Mouse (Mus musculus) heart, embryonic 15.5 days (tissue): ENCODE measurements around the gene Gjb5. TPM values are rescaled to one million over a fixed set of nuclear protein-coding genes. Genes with fewer than 3 reads are reported as not detected.

Experiments
- ATAC-seq: fragments of 200-750 bp; cut with Nextera tagmentation; replicated peaks from 2 replicates; pipeline ENCODE4 v1.8.0; 2017; ENCODE audit warnings: low read depth, moderate TSS enrichment; ENCODE audit not compliant: insufficient number of reproducible peaks, insufficient read depth, low FRiP score
- H3K27ac ChIP-seq: fragments of 300-500 bp; sonication (generic); 2 replicates; pipeline ENCODE4 v1.5.1; 2015; ENCODE audit warnings: mild to moderate bottlenecking, inconsistent platforms
- H3K27me3 ChIP-seq: fragments of 300-500 bp; sonication (generic); 2 replicates; pipeline ENCODE4 v1.6.1; 2015; ENCODE audit warnings: inconsistent platforms
- H3K36me3 ChIP-seq: fragments of 300-500 bp; sonication (generic); 2 replicates; pipeline ENCODE4 v1.6.1; 2015; ENCODE audit warnings: mild to moderate bottlenecking, inconsistent platforms
- H3K4me1 ChIP-seq: fragments of 300-500 bp; sonication (generic); replicated peaks from 2 replicates; pipeline ENCODE4 v1.6.1; 2015; ENCODE audit warnings: inconsistent platforms
- H3K4me2 ChIP-seq: fragments of 300-500 bp; sonication (generic); 2 replicates; pipeline ENCODE4 v1.6.1; 2015; ENCODE audit warnings: inconsistent platforms, mild to moderate bottlenecking, moderate library complexity
- H3K4me3 ChIP-seq: fragments of 300-500 bp; sonication (generic); 2 replicates; pipeline ENCODE4 v1.5.1; 2015; ENCODE audit warnings: mild to moderate bottlenecking, inconsistent platforms
- H3K9ac ChIP-seq: fragments of 300-500 bp; sonication (generic); 2 replicates; pipeline ENCODE4 v1.6.1; 2015; ENCODE audit warnings: mild to moderate bottlenecking, inconsistent platforms
- H3K9me3 ChIP-seq: fragments of 300-500 bp; sonication (generic); replicated peaks from 2 replicates; pipeline ENCODE4 v1.6.1; 2016; ENCODE audit warnings: inconsistent platforms
- WGBS: fragments of 180-500 bp; shearing (Covaris S2); methylation state at CpG from one replicate; pipeline ENCODE4 v1.1.7; 2015; ENCODE audit warnings: mixed read lengths; 5-methylcytosine and 5-hydroxymethylcytosine counted together
- polyA plus RNA-seq: library from polyadenylated mRNA; unstranded; fragments of >200 nt; fragmentation: Nextera tagmentation; extraction: Ambion mirVana; gene quantifications from 2 replicates; pipeline ENCODE4 v1.2.1, GENCODE M21; 2015

Gene Gjb5
- 0.34 and 0.39 TPM in 2 replicates for polyA plus RNA-seq

DNA sequence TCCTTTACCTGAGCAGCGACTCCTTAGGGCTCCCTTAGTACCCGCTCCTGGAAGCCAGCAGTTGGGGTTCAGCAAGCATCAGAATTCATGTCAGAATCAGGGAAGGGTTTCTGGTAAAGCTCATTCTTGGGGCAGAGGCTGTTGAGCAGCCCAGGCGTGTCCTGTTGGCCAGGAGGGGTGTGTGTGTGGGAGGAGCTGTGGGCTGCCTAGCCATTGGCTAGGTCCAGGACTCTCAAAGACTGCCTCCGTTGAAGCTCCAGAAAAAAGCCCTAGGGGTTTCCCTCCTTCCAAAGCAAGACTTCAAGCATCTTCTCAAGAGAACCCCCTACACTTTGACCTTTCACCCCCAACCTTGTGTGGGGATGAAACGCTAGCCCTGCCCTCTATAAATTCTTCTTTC, at the start of gene Gjb5:
Gjb5 (minus strand) TSS at position 164 of the 400 bp plus-strand sequence.
- 26% methylated on average over 5 of the region's 5 CpGs for WGBS
- Histone ChIP-seq H3K36me3 (no peaks in the 10 kb centered on the region), H3K27me3 (peaks cover 12% of the 10 kb centered on the region; the same call in 1 of the 2 replicates), H3K9ac (no peak within 1 kb of the TSS), H3K9me3 (no peaks in the 10 kb centered on the region), H3K27ac (no peak within 1 kb of the TSS), H3K4me2 (no peak within 1 kb of the TSS), H3K4me1 (peaks cover 17% of the 10 kb centered on the region), H3K4me3 (no peak within 1 kb of the TSS)
- no peak for ATAC-seq

DNA sequence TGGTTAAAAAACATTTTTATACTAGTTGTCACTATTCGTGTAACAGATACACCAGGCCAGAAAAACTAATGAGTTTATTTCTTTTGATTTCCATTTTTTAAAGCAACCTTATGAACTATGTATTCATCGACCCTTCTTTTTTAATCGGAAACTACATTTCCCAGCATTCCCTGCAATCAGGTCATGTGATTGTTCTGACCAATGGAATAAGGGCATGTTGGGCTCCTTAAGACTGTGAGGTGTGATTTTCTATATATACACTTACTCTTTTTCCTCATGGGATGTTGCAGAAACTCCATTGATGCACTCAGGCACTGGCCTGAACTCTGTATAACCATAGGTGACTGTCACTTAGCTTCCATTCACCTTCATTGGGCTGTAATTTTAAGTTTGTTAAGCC, 44.6 kb upstream of the Gjb5 start:
- no peaks in the 10 kb centered on the region; the same call in 1 of the 2 replicates for H3K4me1 ChIP-seq
- H3K4me2 ChIP-seq: no peak overlapping the region
- H3K4me3 ChIP-seq: no peak overlapping the region
- no peaks in the 10 kb centered on the region for H3K9me3 ChIP-seq
- no peak for ATAC-seq
- H3K27me3 ChIP-seq: 0 out of 2 replicates have a peak, but pooled peaks cover 2% of the 10 kb centered on the region
- 60% methylated on average over 3 of the region's 3 CpGs for WGBS
- H3K9ac ChIP-seq: no peak overlapping the region
- no peaks in the 10 kb centered on the region for H3K36me3 ChIP-seq
- no peak overlapping the region for H3K27ac ChIP-seq

DNA sequence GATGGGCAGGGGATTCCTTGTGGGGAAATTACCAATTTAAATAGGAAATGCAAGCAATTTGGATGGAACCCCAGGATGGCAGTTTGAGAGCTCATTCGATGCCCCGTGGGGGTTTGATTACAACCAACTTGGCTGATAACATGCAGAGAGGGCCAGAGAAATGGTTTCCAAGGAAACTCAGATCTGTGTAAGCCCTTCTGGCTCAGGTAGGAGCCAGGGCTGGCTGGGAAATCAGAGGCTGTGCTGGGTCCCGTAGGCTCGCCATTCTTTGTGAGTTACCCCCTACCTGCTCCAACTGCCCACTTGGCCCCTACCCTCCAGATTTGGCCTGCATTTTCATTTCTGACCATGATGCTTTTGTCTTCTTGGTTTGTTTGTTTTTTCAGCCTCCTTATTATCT, 44.2 kb upstream of the Gjb5 start:
- no peak overlapping the region for H3K27ac ChIP-seq
- ATAC-seq: no peak
- WGBS: 74% methylated on average over 4 of the region's 4 CpGs
- 0 out of 2 replicates have a peak, but pooled peaks cover 2% of the 10 kb centered on the region for H3K27me3 ChIP-seq
- no peak overlapping the region for H3K4me3 ChIP-seq
- H3K9ac ChIP-seq: no peak overlapping the region
- no peak overlapping the region for H3K4me2 ChIP-seq
- H3K4me1 ChIP-seq: no peaks in the 10 kb centered on the region; the same call in 1 of the 2 replicates
- H3K36me3 ChIP-seq: no peaks in the 10 kb centered on the region
- no peaks in the 10 kb centered on the region for H3K9me3 ChIP-seq

DNA sequence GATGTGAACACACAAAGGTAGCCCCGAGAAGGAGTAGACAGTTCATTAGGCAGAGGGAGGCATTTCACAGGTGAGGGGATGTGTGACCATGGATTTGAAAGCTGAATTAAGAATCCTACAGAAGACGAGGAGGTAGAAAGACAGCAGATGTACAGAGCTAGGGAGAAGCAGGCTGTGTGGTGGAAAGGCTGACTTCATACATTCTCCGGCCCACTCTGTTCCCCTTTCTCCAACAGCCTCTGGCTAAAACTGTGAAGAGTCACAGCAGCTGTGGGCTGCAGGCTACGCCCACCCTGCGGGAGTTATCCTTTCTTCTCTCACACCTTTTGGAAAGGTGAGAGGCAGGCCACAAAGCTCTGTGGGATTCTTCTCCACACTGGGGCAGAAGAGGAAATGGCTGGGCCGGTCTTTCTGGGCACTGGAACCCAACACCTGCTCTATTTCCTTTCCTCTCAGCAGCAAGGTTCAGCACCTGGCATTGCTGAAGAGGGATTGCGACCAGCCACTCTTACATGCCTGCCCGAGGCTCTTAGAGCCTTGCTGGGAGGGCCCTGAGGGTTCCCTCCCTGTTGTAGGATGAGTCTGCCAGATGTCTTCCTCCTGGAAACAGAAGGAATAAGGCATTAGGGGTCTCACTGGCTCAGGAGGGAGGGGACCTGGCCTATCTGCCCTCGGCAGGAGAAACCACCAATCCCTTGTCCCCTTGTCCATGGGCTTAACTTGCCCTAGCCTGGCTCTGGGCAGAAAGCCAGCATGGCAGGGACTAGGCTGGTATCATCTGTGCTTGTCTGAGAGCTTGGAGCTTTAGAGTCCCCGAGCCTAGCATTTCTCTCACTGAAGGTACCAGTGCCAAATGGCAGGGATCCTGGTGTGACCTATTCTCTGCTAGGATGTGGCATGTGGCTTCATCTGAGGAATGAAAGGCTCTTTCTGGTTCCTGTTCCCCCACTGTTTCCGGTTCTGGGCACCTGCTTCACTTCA, 42.5 kb upstream of the Gjb5 start:
- 37% methylated on average over 11 of the region's 11 CpGs for WGBS
- ATAC-seq: no peak
- no peak overlapping the region for H3K27ac ChIP-seq

DNA sequence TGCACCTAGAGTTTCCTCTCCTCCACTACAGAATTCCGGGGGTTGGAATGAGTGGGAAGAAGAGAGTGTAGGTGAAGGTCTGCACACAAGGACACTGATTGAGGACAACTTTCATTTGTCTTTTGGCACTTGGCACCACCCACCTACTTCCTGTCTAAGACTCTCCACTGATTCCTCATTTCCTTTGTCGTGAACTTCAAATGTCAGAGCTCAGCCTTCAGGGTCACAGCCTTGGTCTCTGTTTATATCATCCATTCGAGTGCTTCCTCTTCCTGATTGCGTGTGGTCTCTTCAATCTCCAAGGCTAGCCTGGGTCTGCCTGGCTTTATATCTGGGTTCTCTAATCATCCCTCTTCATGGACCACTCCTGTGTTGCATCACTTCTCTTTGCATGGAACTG, 37.6 kb upstream of the Gjb5 start:
- no peaks in the 10 kb centered on the region for H3K36me3 ChIP-seq
- no peaks in the 10 kb centered on the region; the same call in 1 of the 2 replicates for H3K9me3 ChIP-seq
- H3K4me1 ChIP-seq: no peaks in the 10 kb centered on the region
- no peak overlapping the region for H3K4me2 ChIP-seq
- H3K9ac ChIP-seq: no peak overlapping the region
- 0 out of 2 replicates have a peak, but pooled peaks cover 2% of the 10 kb centered on the region for H3K27me3 ChIP-seq
- H3K4me3 ChIP-seq: no peak overlapping the region
- H3K27ac ChIP-seq: no peak overlapping the region
- no peak; the same call in 1 of the 2 replicates for ATAC-seq
- 54% methylated on average over 4 of the region's 4 CpGs for WGBS

More for the DNA sequence above, 42.5 kb upstream of the Gjb5 start:
- no peak overlapping the region for H3K4me3 ChIP-seq
- H3K9me3 ChIP-seq: no peaks in the 10 kb centered on the region
- H3K4me1 ChIP-seq: no peaks in the 10 kb centered on the region; the same call in 1 of the 2 replicates
- H3K36me3 ChIP-seq: no peaks in the 10 kb centered on the region
- H3K9ac ChIP-seq: no peak overlapping the region
- H3K4me2 ChIP-seq: no peak overlapping the region
- 0 out of 2 replicates have a peak, but pooled peaks cover 2% of the 10 kb centered on the region for H3K27me3 ChIP-seq

DNA sequence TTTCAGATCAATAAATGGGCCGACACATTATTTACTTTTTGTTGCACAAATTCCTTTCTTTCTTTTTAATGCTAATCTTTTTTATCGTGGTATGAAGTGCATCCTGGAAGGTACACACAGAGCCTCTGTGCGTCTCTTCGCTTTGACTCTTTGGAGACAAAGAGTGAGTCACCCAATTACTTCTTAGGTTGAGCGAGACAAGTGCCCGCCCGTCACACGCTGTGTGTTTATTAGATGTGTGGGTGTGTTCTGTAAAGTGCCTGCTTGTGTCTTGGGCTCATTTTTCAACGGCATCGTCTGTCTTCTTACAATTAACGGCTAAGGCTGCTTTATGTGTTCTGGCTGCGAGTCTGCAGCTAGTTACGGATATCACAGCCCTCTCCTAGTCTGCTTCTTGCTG, 31.7 kb upstream of the Gjb5 start:
- Histone ChIP-seq H3K4me1 (no peaks in the 10 kb centered on the region), H3K4me3 (no peak overlapping the region), H3K9me3 (no peaks in the 10 kb centered on the region; the same call in 1 of the 2 replicates), H3K4me2 (no peak overlapping the region), H3K9ac (no peak overlapping the region), H3K27ac (no peak overlapping the region), H3K27me3 (no peaks in the 10 kb centered on the region), H3K36me3 (no peaks in the 10 kb centered on the region)
- WGBS: 57% methylated on average over 13 of the region's 13 CpGs
- no peak for ATAC-seq

DNA sequence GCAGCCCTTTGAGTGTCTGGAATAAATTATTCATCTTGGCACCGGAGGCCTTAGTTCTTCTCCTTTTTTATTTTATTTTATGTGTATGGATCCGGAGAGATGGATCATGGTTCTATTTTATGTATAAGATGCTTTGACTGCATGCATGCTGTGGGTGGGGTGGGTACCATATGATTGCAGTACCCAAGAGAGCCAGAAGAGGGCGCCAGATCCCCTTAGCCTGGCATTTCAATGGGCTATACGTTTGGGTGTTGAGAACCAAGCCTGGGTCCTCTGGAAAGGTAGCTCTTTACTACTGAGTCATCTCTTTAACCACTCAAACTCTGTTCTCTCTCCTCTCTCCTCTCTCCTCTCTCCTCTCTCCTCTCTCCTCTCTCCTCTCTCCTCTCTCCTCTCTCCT, 19.4 kb upstream of the Gjb5 start:
- WGBS: 36% methylated on average over 4 of the region's 4 CpGs
- no peaks in the 10 kb centered on the region for H3K27me3 ChIP-seq
- no peaks in the 10 kb centered on the region for H3K9me3 ChIP-seq
- no peak overlapping the region for H3K4me2 ChIP-seq
- peaks cover 12% of the 10 kb centered on the region for H3K4me1 ChIP-seq
- no peak overlapping the region for H3K4me3 ChIP-seq
- no peak overlapping the region for H3K9ac ChIP-seq
- H3K36me3 ChIP-seq: no peaks in the 10 kb centered on the region
- H3K27ac ChIP-seq: no peak overlapping the region
- ATAC-seq: no peak

DNA sequence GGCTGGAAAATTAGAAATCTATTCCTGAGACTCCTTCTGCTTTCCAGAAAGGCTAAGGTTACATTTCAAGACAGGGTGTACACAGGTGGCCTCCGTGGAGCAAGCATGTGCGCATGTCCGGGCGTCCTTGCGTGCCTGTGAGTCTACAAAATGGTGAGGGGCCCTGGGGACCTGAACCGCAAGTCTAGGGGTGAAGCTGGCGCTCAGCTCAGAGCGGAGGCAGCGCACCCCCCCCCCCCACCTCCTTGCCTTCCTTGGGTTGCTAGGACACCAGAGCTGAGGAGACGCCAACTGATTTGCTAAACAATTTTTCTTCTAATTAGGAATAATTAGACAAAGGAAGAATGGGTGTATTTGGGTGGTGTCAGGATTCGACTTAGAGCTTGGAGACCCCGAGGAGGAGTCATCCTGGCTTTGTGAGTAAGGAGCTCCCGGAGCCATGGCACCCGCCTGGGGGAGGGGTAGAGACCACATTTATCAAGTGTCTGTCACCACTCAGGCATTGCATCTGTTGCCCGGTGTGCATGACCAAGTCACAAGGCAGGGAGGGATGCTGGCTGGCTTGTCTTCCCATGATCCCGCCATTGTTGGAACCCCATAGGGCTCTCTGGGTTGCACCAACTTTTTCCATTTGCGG, 17.7 kb upstream of the Gjb5 start:
- Histone ChIP-seq H3K27me3 (no peaks in the 10 kb centered on the region), H3K36me3 (no peaks in the 10 kb centered on the region), H3K9ac (no peak overlapping the region), H3K9me3 (no peaks in the 10 kb centered on the region), H3K27ac (no peak overlapping the region), H3K4me1 (peaks cover 21% of the 10 kb centered on the region), H3K4me2 (no peak overlapping the region), H3K4me3 (no peak overlapping the region)
- no peak for ATAC-seq
- WGBS: 71% methylated on average over 17 of the region's 17 CpGs

DNA sequence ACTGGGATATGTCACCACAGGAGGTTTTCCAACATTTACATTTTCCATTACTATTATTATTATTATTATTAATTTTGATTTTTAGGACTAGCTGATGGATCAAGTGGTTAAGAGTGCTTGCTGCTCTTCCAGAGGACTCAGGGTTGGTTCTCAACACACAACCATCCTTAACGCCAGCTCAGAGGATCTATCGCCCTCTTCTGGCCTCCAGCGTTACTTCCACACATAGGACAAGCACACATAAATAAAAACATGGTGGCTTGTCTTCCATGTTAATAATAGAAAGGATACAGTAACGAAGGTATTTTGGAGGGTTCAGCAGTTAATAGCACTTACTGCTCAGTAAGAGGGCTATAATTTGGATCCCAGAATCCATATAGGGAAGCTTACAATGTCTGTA, 16.7 kb upstream of the Gjb5 start:
- Histone ChIP-seq H3K9me3 (no peaks in the 10 kb centered on the region), H3K9ac (no peak overlapping the region), H3K4me1 (peaks cover 21% of the 10 kb centered on the region), H3K36me3 (no peaks in the 10 kb centered on the region), H3K4me3 (no peak overlapping the region), H3K27me3 (no peaks in the 10 kb centered on the region), H3K4me2 (no peak overlapping the region), H3K27ac (no peak overlapping the region)
- no peak for ATAC-seq
- WGBS: 85% methylated on average over 4 of the region's 4 CpGs

DNA sequence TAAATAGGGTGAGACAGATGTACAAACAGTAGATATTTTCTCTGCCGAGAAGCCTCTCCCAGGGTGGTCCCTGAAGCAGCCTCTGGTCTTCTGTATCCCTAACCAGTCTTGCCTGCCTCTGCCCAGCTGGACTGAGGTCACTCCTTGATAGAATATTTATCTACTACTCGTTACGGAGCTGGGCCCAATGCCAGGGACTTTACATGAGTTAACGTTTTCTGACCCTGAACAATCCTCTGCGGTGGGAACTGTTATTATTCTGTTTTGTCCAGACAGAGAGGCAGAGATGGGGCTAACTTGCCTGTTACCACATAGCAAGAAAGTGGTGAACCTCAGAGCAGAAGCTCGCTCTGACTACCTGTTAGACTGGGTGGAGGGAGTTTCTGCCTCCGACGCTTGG, 15.5 kb upstream of the Gjb5 start:
- no peak for ATAC-seq
- H3K27me3 ChIP-seq: peaks cover 7% of the 10 kb centered on the region; the same call in 1 of the 2 replicates
- no peaks in the 10 kb centered on the region for H3K9me3 ChIP-seq
- H3K4me2 ChIP-seq: no peak overlapping the region
- no peak overlapping the region for H3K9ac ChIP-seq
- no peaks in the 10 kb centered on the region for H3K36me3 ChIP-seq
- no peak overlapping the region for H3K4me3 ChIP-seq
- no peak overlapping the region for H3K27ac ChIP-seq
- peaks cover 24% of the 10 kb centered on the region for H3K4me1 ChIP-seq
- WGBS: 31% methylated on average over 8 of the region's 8 CpGs

DNA sequence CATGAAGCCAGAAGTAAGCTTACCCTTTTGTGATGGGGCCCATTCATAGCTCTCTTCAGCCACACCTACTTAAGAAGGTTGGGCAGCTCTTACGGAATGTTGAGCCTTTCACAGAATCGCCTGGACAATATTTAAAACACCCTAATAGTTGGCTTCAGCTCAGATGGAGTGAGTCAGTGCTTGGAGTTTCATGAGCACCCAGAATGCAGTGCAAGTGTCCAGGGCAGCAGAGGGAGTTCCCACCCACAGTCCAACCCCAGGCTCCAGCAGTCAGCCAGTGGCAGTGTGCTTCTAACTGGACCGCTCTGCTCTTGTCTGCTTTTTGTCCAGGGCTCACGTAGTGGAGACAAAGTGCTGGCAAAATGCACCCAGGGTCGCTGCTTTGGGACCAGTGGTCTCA, 13.6 kb upstream of the Gjb5 start:
- 40% methylated on average over 5 of the region's 5 CpGs for WGBS
- Histone ChIP-seq H3K36me3 (no peaks in the 10 kb centered on the region), H3K9me3 (no peaks in the 10 kb centered on the region), H3K4me3 (no peak overlapping the region), H3K4me1 (peaks cover 25% of the 10 kb centered on the region), H3K27ac (peak overlapping the region; percentile 16; the same call in 1 of the 2 replicates), H3K9ac (no peak overlapping the region), H3K27me3 (peaks cover 7% of the 10 kb centered on the region; the same call in 1 of the 2 replicates), H3K4me2 (no peak overlapping the region)
- ATAC-seq: peak; percentile 44; the same call in 1 of the 2 replicates
